Mouse (Mus musculus): ENCODE measurements at regions not wholly inside any gene's neighbourhood (a gene's known extent, or its start where the extent isn't known, plus 50 kb on each side); places are given as distances from the start of the nearest gene placed in this dataset.

DNA sequence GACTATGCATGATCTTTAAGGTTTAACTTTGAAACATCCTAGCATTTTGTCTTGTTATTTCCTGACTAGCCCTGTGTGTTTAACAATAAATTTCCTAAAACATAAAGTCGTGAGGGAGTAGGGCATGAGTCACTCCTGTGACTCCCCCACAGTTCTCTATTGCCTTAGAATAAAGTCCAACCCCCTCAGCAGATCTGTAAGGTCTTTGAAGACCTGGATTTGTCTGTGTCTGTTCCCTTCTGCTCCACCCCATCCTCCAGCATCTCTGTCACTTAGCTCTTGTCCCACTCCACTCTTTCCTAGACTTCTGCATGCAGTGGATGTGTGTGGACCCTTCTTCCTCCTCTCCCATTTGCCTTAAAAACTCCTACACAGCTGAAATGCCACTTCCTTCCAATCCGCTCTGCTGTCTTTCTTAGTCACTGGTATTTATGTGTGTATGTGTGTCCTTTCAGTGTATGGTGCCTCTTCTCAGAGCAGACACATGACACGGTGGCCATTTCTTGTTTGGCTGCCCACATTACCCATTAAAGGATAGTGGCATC lies 95.4 kb upstream of the Hs3st2 start:
- H3K27me3 ChIP-seq (ENCODE audit: control insufficient read depth, insufficient read depth, low read length, poor library complexity, severe bottlenecking) = no peaks in the 10 kb centered on the region
- H3K36me3 ChIP-seq (ENCODE audit: control insufficient read depth, insufficient read depth, low read length, poor library complexity, severe bottlenecking) = no peaks in the 10 kb centered on the region
- no peak for DNase-seq (ENCODE audit: low read depth, low spot score)

DNA sequence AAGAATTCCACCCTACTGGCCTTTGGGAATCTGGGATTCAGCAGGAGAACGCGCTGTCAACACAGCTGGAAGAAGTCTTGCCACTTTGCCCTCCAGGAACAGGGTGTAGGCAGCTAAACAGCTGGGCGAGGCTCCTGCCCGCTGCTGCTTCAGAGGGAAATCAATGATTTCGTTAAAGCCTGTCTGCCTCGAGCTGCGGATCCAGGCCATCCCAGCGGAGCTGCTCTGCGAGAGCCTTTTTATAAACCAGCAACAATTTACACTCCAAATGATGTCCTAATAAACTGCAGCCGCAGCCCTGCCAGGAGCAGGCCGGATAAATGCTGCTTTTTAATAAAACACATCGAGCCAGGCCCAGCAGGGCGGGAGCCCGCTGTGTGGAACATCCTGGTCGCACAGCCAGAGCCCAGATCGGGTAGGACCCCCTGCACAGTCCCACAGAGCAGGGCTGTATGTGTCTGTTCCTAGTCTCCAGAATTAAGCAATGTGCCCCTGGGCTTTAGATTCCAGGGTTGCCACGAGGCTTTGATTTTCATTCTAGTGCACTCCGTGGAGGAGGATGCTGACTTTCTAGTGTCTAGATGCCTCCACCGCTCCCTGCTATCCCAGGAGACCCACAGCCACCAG lies 78.6 kb upstream of the Hs3st2 start:
- DNase-seq (ENCODE audit: low read depth, low spot score) = no peak
- H3K36me3 ChIP-seq (ENCODE audit: control insufficient read depth, insufficient read depth, low read length, poor library complexity, severe bottlenecking) = no peaks in the 10 kb centered on the region
- no peaks in the 10 kb centered on the region for H3K27me3 ChIP-seq (ENCODE audit: control insufficient read depth, insufficient read depth, low read length, poor library complexity, severe bottlenecking)

DNA sequence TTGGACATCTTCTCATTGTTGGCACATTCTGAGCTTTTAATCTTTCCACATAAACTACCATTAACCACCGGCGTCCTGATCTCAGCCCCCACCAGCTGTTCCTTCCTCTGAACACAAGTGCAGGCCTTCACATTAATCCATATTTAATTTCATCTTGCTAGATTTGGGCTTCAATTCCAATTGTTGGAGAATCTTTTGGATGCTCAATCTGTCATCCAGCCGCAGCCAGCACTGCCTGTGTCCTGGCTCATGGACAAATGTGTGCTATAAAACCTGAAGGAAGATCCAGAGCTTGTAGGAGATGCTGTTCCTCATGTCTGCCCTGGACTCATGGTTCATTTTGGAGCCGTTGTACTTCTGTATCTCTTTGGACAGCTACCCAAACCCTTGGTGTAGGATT lies 77.1 kb upstream of the Hs3st2 start:
- Histone ChIP-seq H3K36me3 (ENCODE audit: control insufficient read depth, insufficient read depth, low read length, poor library complexity, severe bottlenecking) (no peaks in the 10 kb centered on the region), H3K27me3 (ENCODE audit: control insufficient read depth, insufficient read depth, low read length, poor library complexity, severe bottlenecking) (no peaks in the 10 kb centered on the region)
- DNase-seq (ENCODE audit: low read depth, low spot score) = no peak

DNA sequence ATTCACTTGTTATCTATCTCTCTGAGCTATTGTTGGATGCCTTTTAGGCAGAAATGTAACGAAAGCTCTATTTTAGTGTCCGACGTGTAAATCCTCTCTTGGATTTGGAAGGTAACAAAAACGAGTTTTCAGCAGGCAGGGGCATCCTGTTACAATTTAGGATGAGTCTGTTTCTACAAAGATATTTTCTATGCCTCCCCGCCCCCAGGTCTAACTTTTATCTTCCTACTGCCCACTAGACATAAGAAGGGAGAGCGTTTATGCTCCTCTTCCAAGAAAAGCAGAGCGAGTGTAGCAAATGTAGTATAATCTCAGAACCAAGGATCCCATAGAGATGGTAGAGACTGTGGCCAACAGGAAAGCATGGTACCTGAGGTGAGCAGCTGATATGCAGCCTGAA lies 62.4 kb upstream of the Hs3st2 start:
- H3K36me3 ChIP-seq (ENCODE audit: control insufficient read depth, insufficient read depth, low read length, poor library complexity, severe bottlenecking) = no peaks in the 10 kb centered on the region
- no peak for DNase-seq (ENCODE audit: low read depth, low spot score)

DNA sequence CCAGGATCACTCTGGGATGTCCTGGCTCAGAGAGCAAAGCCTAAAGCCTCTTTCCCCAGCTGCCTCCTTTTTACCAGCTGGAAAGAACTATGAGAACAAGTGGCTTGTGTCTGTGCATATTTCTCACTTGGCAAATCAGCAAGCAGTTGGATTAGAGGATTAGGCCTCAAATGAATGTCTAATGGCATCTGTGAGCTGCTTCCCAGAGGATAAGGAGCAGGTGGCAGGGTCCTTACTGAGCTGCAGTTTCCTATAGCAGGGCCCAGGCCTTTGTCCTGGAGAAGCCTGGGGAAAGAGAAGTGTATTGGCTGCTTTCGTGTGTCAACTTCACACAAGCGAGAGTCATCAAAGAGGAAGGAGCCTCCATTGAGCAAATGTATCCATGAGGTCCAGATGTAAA lies 59.1 kb upstream of the Hs3st2 start:
- H3K36me3 ChIP-seq (ENCODE audit: control insufficient read depth, insufficient read depth, low read length, poor library complexity, severe bottlenecking) = no peaks in the 10 kb centered on the region
- no peaks in the 10 kb centered on the region for H3K27me3 ChIP-seq (ENCODE audit: control insufficient read depth, insufficient read depth, low read length, poor library complexity, severe bottlenecking)
- no peak for DNase-seq (ENCODE audit: low read depth, low spot score)

More for the DNA sequence above, 62.4 kb upstream of the Hs3st2 start:
- no peaks in the 10 kb centered on the region for H3K27me3 ChIP-seq (ENCODE audit: control insufficient read depth, insufficient read depth, low read length, poor library complexity, severe bottlenecking)

DNA sequence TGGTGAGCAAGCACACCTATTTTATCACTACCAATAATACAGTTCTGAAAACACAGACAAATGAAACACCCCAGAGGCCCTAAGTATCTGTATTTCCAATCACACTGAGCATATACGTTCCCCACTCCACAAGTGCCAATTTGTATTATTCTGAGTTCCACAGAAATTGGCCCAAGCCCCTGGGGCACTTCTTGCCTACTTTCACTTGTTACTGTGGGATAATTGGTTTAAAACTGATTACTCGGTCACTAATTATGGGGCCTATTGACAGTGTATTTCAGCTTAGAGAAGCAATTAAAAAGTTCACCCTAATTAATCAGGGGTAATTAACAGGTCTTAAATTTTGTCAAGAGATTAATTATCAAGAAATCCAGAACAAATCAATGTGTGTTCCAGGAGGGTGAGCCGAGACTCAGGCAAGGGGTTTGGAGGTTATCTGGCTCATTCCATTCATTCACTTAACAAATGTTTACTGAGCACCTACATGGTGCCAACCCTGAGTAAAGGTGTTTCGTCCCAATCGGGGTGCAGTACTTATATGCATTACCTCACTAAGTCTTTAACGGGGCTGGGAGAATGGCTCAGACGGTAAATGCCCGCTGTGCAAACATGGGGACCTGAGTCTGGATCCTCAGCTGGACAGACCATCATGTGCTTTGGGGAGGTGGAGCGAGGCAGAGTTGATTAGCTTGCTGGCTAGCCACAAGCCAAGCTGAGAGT lies 56.1 kb upstream of the Hs3st2 start:
- no peak for DNase-seq (ENCODE audit: low read depth, low spot score)
- Histone ChIP-seq H3K36me3 (ENCODE audit: control insufficient read depth, insufficient read depth, low read length, poor library complexity, severe bottlenecking) (no peaks in the 10 kb centered on the region), H3K27me3 (ENCODE audit: control insufficient read depth, insufficient read depth, low read length, poor library complexity, severe bottlenecking) (no peaks in the 10 kb centered on the region)

DNA sequence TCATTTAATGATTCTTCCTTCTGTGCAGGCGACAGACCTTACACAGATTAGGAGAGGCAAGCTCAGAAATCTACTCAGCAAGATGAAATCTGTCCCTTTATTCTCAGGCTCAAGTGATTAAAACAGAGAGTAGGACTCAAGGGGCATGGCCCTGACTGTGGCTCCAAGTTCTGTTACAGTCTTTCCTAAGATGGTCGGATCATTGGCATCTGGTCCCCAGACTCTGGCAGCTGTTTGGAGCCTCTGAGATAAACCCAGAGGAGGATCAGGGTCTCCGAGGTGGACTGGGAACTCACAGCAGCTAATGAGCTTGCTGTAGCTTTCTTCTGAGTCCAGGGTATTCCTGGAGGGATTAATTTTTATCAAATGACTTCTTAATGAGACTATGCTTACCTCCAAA lies 51.7 kb upstream of the Hs3st2 start:
- no peak for DNase-seq (ENCODE audit: low read depth, low spot score)
- H3K27me3 ChIP-seq (ENCODE audit: control insufficient read depth, insufficient read depth, low read length, poor library complexity, severe bottlenecking) = no peaks in the 10 kb centered on the region

More for the DNA sequence above, 51.7 kb upstream of the Hs3st2 start:
- no peaks in the 10 kb centered on the region for H3K36me3 ChIP-seq (ENCODE audit: control insufficient read depth, insufficient read depth, low read length, poor library complexity, severe bottlenecking)

Measured in splenic B cell, adult 2 months (primary cell).